Mouse (Mus musculus): ENCODE results near the gene Gm9887.
A peak's percentile ranks its signal among the peaks of the same experiment; 100 is the strongest.

Gm9887 gene

DNA sequence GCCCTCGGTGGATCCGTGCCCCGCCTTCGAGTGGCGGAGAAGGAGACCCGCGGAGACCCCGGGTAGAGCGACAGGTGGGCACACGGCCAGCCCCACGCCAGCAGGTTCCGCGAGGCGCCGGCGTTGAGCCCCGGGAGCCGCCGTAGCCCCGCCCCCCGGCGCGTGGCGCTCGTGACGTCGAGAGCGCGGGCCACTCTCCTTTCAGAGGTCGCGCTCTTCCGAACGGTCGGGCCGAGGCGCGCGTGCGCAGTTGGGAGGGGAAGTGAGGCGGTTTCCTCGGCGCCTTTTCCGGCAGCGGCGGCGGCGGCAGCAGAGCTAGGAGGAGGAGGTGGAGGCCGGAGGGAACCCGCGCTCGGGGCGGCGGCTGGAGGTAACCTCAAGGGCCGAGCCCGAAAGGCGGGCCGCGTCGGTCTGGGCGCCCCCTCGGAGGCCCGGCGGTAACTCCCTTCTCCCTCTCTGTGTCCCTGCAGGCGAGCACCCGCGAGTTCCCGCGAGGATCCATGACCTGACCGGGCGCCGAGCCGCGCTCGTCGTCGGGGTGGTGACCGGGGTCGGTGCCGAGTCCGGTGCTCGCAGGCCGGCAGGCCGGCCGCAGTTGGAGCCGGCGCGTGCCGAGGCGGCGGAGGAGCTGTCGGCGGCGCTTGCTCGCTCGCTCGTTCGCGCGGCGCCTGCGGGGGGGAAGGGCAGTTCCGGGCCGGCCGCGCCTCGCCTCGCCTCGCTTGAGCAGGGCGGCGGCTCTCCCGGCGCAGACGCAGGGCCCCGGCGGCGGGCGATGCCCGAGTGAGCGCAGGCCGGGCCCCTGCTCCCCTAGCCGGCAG lies at the start of gene Gm9887, which contains the start of gene Arf6:
Gm9887 (minus strand) TSS at position 605 of the 818 bp plus-strand sequence.
Arf6 (plus strand) TSS at position 297 of the 818 bp plus-strand sequence.
- peak; percentile 74 for DNase-seq (ENCODE audit: extremely low read depth, low read depth)

DNA sequence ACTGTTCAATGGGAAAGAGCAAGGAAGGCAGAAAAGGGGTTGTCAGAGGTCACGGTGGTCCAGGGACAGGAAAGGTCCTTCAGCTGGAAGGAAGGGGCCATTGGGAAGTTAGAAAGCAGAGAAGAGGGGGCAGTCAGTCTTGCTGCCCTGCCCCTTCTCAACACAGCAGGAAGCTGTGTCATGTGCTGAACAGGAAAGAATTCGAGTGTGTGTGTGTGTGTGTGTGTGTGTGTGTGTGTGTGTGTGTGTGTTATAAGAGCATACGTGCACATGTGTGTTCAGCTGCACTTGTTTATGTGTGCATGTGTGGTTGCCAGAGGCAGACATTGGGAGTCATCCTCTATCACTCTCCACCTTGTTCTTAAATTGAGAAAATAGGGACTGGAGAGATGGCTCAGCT lies 48.5 kb upstream of the Gm9887 start:
- no peak for DNase-seq (ENCODE audit: extremely low read depth, low read depth)

DNA sequence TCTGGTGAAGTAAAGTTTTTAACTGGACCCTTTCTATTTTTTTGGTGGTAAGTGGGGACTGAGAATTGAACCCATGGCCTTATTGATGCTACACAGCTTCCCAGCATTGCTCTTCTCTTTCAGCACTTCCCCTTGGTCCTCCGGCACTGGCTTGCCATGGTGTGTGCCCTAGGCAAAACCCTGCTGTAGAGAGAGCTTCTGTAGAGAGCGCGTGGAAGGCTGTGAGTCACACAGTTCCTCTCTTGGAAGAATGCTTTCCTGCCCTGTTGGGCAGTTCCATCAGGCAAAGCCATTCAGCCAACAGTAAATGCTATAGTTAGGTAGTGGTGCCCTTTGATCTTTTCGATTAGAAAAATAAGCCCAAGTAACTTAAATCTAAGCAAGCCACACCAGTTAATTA lies 47.3 kb upstream of the Gm9887 start:
- no peak for DNase-seq (ENCODE audit: extremely low read depth, low read depth)

DNA sequence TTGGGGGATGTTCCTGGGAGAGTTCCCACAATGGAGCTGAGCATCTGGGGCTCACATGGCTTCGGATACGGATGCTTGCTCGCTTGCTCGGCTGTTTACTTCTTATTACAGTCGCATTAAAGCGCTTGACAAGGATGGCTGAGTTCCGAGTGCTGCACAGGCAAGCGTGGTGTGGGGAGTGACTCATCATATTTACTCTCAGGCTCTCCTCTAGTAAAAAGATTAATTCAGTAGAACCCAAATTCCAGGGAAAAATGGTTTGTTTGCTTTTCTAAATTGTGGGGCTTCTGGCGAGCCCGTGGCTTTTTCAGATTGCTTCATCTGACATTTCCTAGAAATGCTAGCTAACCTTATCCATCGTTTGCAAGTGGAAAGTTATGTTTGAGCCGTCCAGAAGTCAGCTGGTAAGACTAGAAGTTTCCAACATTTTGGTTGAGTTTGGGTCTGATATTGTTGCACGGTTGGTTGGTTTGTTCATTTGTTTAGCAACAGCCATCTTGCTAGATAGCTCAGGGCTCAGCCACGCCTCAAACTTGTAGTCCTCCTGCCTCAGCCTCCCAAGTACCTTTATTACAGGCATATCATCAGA lies 46.9 kb upstream of the Gm9887 start:
- no peak for DNase-seq (ENCODE audit: extremely low read depth, low read depth)

DNA sequence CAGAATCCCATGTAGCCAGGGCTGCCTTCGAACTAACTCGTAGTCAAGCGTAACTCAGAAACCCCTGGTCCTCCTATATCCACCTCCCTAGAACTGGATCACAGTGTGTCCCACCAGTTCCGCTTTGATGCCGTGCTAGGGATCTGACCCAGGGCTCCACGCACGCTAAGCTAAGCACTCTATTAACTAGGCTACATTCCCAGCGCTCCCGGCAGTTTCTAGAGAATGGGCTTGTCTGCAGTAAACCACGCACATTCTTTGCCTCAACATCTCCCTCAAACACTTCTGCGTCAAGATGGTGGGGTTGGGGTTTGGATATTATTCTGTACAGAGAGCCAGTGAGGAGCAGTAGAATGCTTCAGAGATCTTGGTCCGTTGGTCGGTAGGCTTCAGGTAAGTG lies 46.3 kb upstream of the Gm9887 start:
- no peak for DNase-seq (ENCODE audit: extremely low read depth, low read depth)

DNA sequence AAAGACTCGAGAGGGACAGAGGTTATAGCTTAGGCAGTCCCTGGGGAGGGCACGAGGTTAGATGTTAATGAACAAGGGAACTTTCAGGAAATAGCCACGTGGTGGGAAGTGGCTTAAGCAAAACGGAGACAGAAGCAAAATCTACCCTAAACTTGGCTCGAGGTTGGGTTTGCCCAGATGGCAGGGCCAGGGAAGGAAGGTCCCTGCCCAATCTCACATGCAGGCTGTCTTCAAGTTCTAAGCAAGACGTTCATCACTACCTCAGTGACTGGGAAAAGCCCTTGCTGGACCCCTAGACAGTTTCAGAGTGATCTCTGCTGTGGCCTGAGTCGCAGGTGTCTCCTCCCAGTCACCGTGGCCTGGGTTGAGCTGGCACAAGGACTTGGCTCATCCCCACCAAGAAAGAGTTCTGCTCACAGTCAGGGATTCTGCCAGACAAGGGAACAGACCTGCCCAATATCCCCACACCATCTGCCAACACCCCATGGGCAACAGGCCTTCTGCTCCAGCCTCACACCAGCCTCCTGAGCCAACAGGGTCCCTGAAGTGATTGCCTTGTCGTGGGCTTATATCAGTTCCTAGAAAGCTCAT lies 45.5 kb upstream of the Gm9887 start:
- DNase-seq (ENCODE audit: extremely low read depth, low read depth) = no peak

DNA sequence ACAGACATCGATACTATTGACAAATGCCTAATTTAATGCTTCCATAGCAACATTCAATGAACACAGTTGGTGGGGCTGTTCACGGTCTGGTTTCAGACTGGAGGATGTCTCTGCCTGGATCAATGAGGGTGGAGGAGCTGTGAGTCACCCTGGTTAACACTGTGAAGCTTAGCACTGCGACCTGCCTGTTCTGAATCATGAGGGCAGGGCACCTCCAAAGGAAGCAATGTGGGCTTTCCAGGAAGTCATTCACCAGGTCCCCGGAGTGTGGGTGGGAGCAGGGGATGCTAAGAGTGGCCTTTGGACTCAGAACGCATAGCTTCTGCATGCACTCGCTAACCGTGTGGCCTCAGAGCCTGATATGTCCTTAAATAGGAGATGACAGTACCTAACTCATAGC lies 44.5 kb upstream of the Gm9887 start:
- DNase-seq (ENCODE audit: extremely low read depth, low read depth) = no peak

DNA sequence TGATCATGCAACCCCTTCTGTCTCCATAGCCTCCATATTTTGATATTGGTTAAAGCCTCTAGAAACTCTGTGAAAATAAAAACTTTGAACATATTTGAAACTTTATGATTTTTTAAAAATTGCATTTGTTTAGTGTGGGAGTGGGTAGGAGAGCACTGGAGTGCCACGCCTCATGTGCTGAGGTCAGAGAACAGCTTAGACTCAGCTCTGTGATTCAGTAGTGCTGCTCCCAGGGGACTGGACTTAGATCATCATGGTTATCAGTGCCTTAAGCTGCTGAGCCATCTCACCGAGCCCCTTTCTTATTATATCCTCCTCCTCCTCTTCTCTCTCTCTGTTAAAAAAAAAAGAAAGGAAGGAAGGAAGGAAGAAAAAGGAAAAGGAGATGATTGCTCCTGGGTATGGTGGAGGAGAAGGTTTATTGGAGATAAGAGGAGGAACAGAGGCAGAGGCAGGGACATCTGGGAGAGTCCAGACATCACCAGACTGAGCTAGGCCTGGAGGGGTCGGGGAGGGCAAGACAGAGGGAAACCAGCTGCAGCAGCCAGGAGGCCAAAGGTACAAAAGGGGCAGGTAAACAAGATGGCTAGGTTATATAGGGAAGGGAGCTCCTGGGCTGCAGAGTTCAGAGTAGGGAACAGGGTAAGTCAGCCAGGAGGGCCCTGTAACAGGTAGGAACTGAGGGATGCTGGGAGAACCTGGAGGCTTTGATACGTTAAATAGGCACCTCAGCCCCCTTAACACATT lies 42.7 kb upstream of the Gm9887 start:
- DNase-seq (ENCODE audit: extremely low read depth, low read depth) = no peak

DNA sequence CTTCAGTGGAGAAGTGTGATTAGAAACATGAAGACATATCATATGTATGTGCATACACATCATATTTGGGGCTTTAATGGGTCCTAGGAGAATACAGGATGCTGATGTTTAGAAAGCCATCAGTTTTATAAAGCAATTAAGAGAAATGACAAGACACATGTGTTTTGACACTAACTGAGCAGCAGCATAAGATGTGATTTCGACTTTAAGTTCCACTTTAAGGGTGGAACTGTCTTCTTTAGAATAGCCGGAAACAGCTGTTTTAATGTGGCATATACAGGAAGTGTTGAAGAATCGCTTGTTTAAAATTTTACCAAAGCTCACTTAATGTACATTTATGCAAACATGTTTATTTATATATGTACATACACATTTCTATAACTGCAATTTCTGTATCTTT lies 41.0 kb upstream of the Gm9887 start:
- DNase-seq (ENCODE audit: extremely low read depth, low read depth) = no peak

DNA sequence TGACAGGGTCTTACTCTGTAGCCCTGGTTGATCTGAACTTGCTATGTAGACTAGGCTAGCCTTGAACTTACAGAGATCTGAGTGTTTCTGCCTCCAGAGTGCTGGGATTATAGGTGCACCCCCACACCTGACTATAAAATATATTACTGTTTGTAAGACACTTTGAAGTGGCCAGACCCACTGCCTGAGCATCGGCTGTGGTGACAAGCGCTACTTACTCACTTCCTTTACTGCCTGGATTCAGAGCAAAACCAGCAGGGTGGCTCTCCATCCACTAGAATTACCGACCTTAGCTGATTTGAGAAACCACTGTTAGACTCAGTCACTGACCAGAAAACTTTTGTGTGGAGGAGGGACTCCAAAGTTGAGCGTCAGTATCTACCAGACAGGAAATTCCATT lies 39.7 kb upstream of the Gm9887 start:
- no peak for DNase-seq (ENCODE audit: extremely low read depth, low read depth)

DNA sequence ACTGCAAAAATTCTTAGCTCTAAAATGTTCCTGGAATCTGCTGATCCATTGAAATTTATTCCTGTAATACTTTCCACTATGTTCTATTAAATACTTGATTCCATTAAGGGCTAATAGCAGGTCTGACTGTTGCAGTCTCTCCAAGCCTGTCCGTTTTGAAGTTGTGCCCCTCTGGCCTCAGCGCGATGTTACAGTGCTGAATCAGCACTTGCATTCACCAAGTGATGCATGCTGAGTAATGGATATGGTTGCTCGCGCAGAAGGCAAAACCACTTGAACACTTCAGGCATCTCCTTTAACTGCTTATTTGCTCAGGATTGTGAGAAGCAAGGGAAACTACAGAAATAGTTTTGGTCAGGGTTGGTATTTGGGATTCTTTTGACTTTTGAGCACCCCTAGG lies 38.5 kb upstream of the Gm9887 start:
- no peak for DNase-seq (ENCODE audit: extremely low read depth, low read depth)

DNA sequence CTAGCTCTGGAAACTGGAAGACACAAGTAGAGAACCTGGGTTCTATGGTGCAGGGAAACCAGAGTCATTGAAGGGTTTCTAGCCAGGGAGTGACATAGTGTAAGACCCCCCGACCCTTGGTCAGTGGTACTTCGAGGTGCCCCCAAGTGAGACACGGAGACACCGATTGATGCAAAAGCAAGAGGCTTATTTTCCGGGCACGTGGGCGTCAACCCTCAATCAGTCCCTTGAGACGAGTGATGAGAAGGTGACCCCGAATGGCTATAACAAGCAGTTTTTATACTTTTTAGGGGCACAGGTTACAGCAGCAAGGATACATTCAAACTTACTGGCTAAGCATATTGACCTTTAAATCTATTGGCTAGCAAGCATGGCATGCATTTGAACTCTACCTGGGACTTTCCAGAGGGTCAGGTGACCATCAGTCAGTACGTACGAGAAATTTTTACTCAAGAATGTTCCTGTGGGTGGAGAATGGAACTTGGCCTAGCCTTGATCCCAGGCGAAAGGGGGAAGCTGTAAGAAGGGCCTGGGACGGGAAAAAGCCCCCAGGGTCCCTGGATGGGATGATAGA lies 30.4 kb upstream of the Gm9887 start:
- no peak for DNase-seq (ENCODE audit: extremely low read depth, low read depth)

DNA sequence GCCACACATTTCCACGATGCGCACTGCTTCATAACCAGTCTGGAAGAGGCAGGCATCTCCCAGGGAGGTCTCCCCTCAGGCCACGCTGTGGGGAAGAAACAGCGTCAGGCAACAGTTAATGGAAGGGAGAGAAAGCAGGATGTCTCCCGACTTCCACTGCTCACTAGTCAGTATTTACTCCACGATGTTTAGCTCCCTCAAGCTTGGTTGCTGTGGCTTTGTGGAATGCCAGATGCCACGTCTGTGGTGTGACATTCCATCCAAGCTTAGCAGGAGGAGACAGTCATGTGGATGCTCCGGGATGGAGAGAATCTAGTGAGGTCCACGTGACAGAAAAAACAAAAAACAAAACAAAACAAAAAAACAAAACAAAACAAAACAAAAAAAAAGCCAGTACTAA lies 29.8 kb upstream of the Gm9887 start:
- DNase-seq (ENCODE audit: extremely low read depth, low read depth) = no peak

DNA sequence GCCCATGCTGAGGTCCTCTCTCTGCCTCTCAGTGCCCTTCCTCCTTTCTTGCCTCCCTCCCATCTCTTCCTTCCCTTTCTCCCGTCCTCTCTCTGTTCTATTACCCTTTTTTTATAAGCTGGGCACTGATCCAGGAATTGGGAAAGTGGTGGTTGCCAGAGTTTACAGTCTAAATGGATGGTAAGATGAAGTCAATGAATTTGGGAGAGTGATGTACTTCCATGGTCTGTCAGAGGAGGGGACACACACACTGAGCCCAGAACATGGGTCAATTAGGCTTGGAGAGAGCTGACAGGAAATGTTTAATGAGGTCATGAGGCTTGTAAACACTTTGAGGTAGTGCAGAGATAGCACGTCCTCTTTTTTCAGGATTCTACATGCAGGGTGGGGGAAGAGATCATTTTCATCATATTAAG lies 28.6 kb upstream of the Gm9887 start:
- DNase-seq (ENCODE audit: extremely low read depth, low read depth) = no peak

DNA sequence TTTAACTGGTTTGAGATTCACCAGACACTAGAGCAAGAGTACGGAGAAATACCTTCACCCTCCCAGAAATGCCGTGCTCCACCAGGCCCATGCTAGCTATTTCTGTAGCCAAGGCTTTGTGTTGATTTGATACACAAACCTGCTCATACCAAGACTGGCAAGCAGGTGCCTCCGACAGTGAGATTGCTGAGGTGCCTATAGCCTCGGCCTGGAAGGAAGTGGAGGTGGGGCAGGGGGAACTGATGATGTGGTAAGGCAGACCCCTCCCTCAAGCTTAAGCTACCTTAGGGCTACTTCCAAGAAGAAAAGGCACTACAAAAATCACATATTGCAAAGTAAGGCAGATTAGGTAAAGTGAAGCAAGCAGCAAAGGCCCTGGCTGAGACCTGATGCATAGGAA lies 28.1 kb upstream of the Gm9887 start:
- no peak for DNase-seq (ENCODE audit: extremely low read depth, low read depth)

DNA sequence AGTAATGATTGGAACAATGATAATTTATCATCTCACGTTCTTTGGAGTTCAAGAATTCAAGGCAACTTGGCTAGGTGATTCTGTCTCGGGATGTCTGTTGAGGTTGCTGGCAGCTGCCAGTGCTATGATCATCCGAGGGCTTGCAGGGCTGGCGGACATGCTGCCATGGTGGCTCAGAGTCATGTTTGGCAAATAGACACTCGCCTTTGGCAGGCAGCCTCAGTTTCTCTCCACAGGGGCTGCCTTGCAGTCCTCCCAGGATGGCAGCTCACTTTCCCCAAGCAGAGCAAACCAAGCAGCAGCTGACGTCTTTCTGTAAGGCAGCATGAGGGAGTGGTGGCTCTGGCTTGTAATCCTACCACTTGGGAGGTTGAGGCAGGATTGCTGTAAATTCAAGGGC lies 22.2 kb upstream of the Gm9887 start:
- DNase-seq (ENCODE audit: extremely low read depth, low read depth) = no peak

DNA sequence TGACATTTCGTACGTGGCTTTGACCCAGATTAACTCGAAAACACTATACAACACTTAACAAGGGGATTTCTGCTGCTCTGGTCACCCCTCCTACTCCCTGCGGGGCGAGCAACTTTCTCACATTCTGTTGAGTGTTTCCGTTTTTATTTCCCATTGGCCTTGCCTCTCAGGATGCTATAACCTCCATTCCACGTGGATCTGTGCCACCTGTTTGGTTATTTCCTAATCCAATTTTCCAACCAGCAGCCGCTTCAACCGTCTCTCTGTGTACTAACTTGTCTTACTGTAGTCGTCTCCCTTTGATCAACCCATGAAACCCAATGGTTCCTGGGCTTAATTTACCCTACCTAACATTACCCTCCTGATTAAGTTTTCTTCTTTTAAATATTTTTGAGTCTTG lies 20.8 kb upstream of the Gm9887 start:
- DNase-seq (ENCODE audit: extremely low read depth, low read depth) = no peak

DNA sequence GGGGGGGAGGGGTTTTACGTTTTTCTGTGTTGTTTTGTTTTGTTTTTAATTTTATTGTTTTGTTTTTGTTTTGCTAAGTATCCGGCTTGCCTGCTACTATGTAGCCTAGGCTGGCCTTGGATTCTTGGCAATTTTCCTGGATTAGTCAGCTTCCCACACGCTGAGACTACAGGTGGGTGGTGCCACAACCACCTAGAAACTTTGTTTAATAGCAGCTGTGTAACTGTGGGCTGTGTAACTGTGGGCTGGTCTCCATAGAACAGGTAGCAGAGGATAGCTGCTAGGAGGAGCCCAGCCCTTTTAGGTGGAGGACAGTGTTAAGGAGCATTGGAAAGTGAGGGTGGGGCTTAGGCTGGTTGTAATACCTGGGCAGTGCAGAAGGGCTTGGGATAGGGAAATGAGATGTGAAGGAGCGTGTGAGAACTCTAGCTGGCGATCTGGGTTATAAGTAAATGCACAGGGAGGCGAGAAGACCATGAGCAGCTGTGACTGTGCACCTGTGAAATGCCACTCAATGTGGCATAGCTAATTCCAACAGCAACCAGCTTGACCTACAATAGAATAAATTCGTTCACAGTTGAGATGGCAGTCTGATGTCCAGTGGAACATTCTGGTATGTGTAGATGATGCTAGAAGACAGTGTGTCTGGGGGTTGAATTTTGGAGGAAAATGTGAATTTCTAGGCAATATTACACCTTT lies 17.9 kb upstream of the Gm9887 start:
- no peak for DNase-seq (ENCODE audit: extremely low read depth, low read depth)

DNA sequence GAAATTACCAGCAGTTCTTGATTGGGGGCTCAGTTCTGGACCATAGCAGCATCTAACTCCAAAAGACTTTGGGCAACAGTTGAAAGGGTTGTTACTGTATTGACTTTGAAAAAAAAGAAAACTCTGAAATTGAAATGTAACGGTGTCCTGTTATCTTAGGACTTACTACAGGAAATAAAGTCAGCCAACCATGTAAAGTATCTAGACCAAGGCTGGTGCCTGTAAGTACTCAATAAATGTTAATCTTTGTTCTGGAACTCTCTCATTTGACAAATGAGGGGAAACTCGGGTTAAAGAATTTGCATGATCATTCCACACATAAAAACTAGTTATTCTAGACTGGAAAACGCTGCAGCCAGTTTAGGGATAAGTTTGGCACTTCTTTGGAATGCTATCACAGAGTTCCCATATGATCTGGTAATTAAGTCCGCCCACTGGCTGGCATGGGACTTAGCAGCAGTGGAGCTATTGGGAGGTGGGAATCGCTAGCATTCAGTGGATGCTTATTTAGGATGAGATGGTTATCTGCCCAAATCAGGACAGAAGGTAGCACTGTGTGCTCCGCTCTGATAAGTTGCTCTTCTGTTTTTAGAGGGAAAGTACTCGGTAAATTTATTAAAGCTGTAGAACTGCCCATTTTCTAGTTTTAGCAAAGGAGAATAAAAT lies 17.1 kb upstream of the Gm9887 start:
- peak; percentile 63 for DNase-seq (ENCODE audit: extremely low read depth, low read depth)

DNA sequence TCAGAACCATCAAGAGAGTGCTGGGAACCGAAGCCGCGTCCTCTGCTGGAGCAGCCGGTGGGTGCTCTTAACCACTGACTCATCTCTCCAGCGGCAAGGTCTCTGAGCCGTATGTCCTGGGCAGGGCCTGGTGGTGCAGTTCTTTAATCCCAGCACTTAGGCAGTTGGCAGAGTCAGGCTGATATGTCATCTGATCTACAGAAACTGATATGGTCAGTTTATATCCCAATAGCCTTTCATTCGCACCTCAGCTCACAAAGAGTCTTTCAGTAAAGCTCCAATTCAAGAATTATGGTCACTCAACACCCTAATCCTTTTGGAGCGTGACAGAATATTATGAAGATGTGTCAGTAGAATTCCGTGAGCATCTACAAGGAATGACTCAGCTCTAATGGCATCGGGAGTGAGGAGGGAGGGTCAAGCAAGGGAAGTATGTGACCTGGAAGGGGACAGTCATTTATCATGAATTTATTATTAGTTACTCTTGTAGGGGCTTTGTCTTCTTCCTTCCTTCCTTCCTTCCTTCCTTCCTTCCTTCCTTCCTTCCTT lies 16.1 kb upstream of the Gm9887 start:
- no peak for DNase-seq (ENCODE audit: extremely low read depth, low read depth)

All from MEL-GATA-1-ER (cell line).